Mouse (Mus musculus) liver, embryonic 14.5 days (tissue): ENCODE results near the gene Grsf1. TPM values are rescaled to one million over a fixed set of nuclear protein-coding genes. Genes with fewer than 3 reads are reported as not detected.
A peak's percentile ranks its signal among the peaks of the same experiment; 100 is the strongest.

Source experiments
- ATAC-seq: fragments of 200-750 bp; cut with Nextera tagmentation; 2 replicates; pipeline ENCODE4 v1.8.0; 2017; ENCODE audit warnings: moderate number of reproducible peaks, mild to moderate bottlenecking, moderate library complexity; ENCODE audit not compliant: insufficient read depth
- DNase-seq, 3 experiments: peaks; one replicate each; pipeline ENCODE4 v3.0.0-alpha.2; 2012 to 2013; ENCODE audit warnings: low read depth in 3 of 3, low spot score in 3 of 3
- H3K27ac ChIP-seq: fragments of 300-500 bp; sonication (generic); 2 replicates; pipeline ENCODE4 v1.5.1; 2014; ENCODE audit warnings: moderate library complexity, mild to moderate bottlenecking, control low read depth, inconsistent platforms
- H3K27me3 ChIP-seq: fragments of 300-500 bp; sonication (generic); 2 replicates; pipeline ENCODE4 v1.6.1; 2014; ENCODE audit warnings: mild to moderate bottlenecking, low read length, moderate library complexity; ENCODE audit not compliant: control insufficient read depth, insufficient read depth
- H3K36me3 ChIP-seq: fragments of 300-500 bp; sonication (generic); replicated peaks from 2 replicates; pipeline ENCODE4 v1.6.1; 2014; ENCODE audit warnings: low read depth; ENCODE audit not compliant: control insufficient read depth, insufficient read depth
- H3K4me1 ChIP-seq, 2 experiments: fragments of 200-500 bp in 1 of 2; fragments of 300-500 bp in 1 of 2; sonication (generic) in 1 of 2; replicated peaks; 2 replicates each; pipeline ENCODE4 v1.6.1; 2012 to 2014; ENCODE audit warnings: antibody characterized with exemption in 1 of 2, inconsistent platforms in 1 of 2, low read length in 1 of 2; ENCODE audit not compliant: control insufficient read depth in 2 of 2, insufficient read depth in 2 of 2
- H3K4me2 ChIP-seq: fragments of 300-500 bp; sonication (generic); 2 replicates; pipeline ENCODE4 v1.6.1; 2014; ENCODE audit warnings: low read depth, mild to moderate bottlenecking, control low read depth, moderate library complexity
- H3K4me3 ChIP-seq, 2 experiments: fragments of 200-500 bp in 1 of 2; fragments of 300-500 bp in 1 of 2; sonication (generic) in 1 of 2; 2 replicates each; pipeline ENCODE4 v1.5.1; 2012 to 2014; ENCODE audit warnings: low read depth in 2 of 2, low read length in 2 of 2, mild to moderate bottlenecking in 2 of 2, control low read depth in 1 of 2, inconsistent platforms in 1 of 2, moderate library complexity in 1 of 2; ENCODE audit not compliant: insufficient read depth in 1 of 2
- H3K9ac ChIP-seq: fragments of 300-500 bp; sonication (generic); replicated peaks from 2 replicates; pipeline ENCODE4 v1.6.1; 2014; ENCODE audit warnings: mild to moderate bottlenecking, control low read depth, moderate library complexity
- H3K9me3 ChIP-seq: fragments of 300-500 bp; sonication (generic); 2 replicates; pipeline ENCODE4 v1.6.1; 2016; ENCODE audit warnings: low read length, mixed read lengths; ENCODE audit not compliant: control insufficient read depth
- CTCF ChIP-seq: IDR thresholded peaks from 2 replicates; pipeline ENCODE4 v1.5.1; 2016; ENCODE audit warnings: antibody characterized with exemption, low read depth, control low read depth
- EP300 ChIP-seq: IDR thresholded peaks from 2 replicates; pipeline ENCODE4 v1.6.1; 2016; ENCODE audit warnings: antibody characterized with exemption, low read depth
- WGBS: fragments of 180-500 bp; shearing (Covaris S2); extraction: QIAGEN DNeasy Blood & Tissue Kit; methylation state at CpG from one replicate; pipeline ENCODE4 v1.1.7; 2014; ENCODE audit not compliant: insufficient replicate concordance; 5-methylcytosine and 5-hydroxymethylcytosine counted together
- polyA plus RNA-seq, 2 experiments: library from polyadenylated mRNA; depleted of rRNA in 1 of 2; stranded (reverse) in 1 of 2; unstranded in 1 of 2; fragments of >200 nt; fragmentation: Nextera tagmentation in 1 of 2; extraction: Ambion mirVana in 1 of 2; gene quantifications; 2 replicates each; pipeline versions ENCODE4 v1.2.1 to v1.2.3; 2012 to 2014

Grsf1 gene
- polyA plus RNA-seq, 2 experiments, result 20.3 to 27.5 TPM

DNA sequence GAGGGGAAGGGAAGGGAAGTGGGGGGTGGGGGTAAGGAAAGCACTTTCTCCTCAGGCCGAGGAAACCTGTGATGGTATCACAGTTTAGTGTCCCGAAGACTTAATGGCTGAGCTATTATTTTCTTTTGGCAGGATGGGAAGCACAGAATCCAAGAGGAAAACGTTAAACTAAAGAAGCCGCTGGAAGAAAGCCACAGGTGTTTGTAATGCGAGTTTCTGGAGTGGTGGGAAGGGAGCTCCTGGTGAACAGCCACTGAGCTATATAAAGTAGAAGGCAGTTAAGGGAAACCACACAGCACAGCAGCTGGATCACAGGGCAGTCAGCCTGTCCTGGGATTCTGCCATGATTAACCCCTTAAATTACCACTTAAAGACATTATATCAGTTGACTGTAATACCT lies 30.6 kb downstream of the Grsf1 start:
- DNase-seq (no peak), ATAC-seq (no peak)
- TF ChIP-seq EP300 (no peak), CTCF (no peak)
- Histone ChIP-seq H3K4me3 (no peak overlapping the region), H3K27ac (no peak overlapping the region), H3K9me3 (no peaks in the 10 kb centered on the region), H3K4me1 (peaks cover 0 to 14% of the 10 kb centered on the region in 2 experiments; a peak in 3 of 4 replicates), H3K27me3 (no peaks in the 10 kb centered on the region), H3K36me3 (no peaks in the 10 kb centered on the region), H3K9ac (no peak overlapping the region), H3K4me2 (no peak overlapping the region)
- 43% methylated on average over 5 of the region's 5 CpGs for WGBS

DNA sequence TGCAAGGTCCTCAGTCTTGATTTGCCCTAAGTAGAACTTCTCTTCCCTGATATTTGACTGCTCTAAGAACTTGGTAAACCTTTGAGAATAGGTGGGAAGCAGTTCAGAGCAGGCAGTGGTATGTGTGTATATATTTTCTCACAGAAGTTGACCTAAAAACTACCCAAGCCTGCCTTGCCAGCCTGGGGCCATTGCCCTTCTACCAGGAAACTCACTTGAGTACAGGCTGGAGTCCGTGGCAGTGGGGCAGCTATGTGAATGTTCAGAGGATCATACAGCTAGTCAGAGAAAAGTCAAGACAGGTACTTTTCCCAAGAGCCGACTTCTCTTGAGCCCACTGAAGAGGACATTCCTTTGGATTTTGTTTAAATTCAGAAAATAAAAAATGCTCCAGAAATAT lies 31.1 kb downstream of the Grsf1 start:
- WGBS, result 61% methylated on average over 2 of the region's 2 CpGs
- Histone ChIP-seq H3K9ac (no peak overlapping the region), H3K4me3 (no peak overlapping the region), H3K27me3 (no peaks in the 10 kb centered on the region), H3K4me2 (no peak overlapping the region), H3K9me3 (no peaks in the 10 kb centered on the region), H3K27ac (no peak overlapping the region), H3K36me3 (no peaks in the 10 kb centered on the region), H3K4me1 (peaks cover 0 to 10% of the 10 kb centered on the region in 2 experiments; a peak in 3 of 4 replicates)
- DNase-seq (no peak), ATAC-seq (no peak)
- TF ChIP-seq EP300 (no peak), CTCF (no peak)

DNA sequence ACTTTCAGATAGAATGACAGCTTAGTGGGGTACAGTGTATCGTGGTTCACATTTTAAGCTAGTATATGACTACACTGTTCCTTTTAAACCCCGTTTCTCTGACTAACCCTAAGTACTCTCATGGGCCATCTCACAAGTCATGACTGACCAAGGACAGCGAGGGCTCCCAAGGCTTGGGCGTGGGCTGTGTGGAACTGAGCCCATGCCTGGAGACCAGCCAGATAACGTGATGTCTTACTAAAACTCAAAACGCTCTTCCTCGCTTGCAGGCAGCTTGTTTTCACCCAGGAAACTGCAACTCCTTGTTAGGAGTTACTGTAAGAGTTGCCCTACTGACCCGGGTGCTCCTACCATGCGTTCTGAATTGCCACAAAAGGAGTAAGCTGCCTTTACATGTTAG lies 32.5 kb downstream of the Grsf1 start:
- DNase-seq, result no peak
- 74% methylated on average over 9 of the region's 9 CpGs for WGBS

DNA sequence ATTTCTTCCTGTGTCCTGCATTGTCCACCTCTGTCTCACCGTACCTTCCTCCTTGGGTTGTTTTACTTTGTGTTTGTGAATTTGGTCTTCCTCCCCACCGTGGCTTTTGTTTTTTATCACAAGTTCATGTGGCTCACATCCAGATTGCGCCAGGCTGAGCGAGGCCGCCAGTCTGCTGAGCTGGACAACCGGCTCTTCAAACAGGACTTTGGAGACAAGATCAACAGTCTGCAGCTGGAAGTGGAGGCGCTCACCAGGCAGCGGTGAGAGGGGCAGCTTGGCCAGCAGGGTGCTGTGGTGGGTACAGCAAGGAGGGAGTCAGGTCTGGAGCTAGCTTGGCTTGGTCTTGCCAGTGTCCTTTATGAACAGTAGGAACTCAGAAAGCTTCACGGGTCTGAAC lies 33.2 kb downstream of the Grsf1 start:
- no peaks in the 10 kb centered on the region for H3K4me1 ChIP-seq
- H3K27me3 ChIP-seq, result no peaks in the 10 kb centered on the region
- no peak for DNase-seq
- no peak for TF ChIP-seq EP300
- TF ChIP-seq CTCF, result no peak
- no peak overlapping the region for H3K4me2 ChIP-seq
- no peak overlapping the region for H3K4me3 ChIP-seq
- peak; percentile 23; the same call in 1 of the 2 replicates for ATAC-seq
- no peak overlapping the region for H3K27ac ChIP-seq
- no peak overlapping the region for H3K9ac ChIP-seq
- no peaks in the 10 kb centered on the region for H3K9me3 ChIP-seq
- H3K36me3 ChIP-seq, result no peaks in the 10 kb centered on the region; the same call in 1 of the 2 replicates
- 63% methylated on average over 9 of the region's 9 CpGs for WGBS

More for the DNA sequence above, 32.5 kb downstream of the Grsf1 start:
- Histone ChIP-seq H3K36me3 (no peaks in the 10 kb centered on the region; the same call in 1 of the 2 replicates), H3K9ac (no peak overlapping the region), H3K4me2 (no peak overlapping the region), H3K4me1 (no peaks in the 10 kb centered on the region), H3K9me3 (no peaks in the 10 kb centered on the region), H3K4me3 (no peak overlapping the region), H3K27me3 (no peaks in the 10 kb centered on the region), H3K27ac (no peak overlapping the region)
- ATAC-seq, result no peak
- TF ChIP-seq EP300 (no peak), CTCF (no peak)

DNA sequence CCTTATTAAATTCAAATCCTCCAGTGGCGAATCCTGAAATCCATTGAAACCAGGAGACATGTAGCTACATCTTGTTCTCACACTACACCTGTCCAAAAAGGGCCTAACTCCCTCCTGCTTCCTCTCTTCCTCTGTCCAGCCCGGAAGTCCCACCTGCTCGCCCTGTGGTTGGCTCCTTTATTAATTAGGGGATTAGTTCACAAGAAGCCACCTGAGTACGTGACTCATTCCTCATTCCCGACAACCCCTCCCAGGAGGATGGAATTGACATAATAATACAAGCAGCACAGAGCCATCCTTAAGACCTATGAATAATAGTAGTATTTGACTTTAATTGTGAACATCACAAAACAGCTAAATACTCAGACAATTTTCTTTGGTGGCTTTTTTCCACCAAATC lies 41.9 kb downstream of the Grsf1 start:
- no peaks in the 10 kb centered on the region; a peak in 1 of 4 replicates for H3K4me1 ChIP-seq
- 80% methylated on average over 5 of the region's 5 CpGs for WGBS
- DNase-seq (no peak), ATAC-seq (no peak)
- H3K9ac ChIP-seq, result no peak overlapping the region
- H3K9me3 ChIP-seq, result no peaks in the 10 kb centered on the region
- H3K27ac ChIP-seq, result no peak overlapping the region
- no peak overlapping the region for H3K4me3 ChIP-seq
- H3K36me3 ChIP-seq, result peaks cover 3% of the 10 kb centered on the region; the same call in 1 of the 2 replicates
- no peaks in the 10 kb centered on the region for H3K27me3 ChIP-seq
- TF ChIP-seq EP300, result no peak
- no peak for TF ChIP-seq CTCF
- H3K4me2 ChIP-seq, result no peak overlapping the region
